8 mouse cellular contexts compared by ENCODE assay signal in genomic region chr6:51172331-51172791, GRCm38 (mm10).
A peak's percentile ranks its signal among the peaks of the same experiment; 100 is the strongest.
DNase-seq lines count a peak whose midpoint lies in the region; ATAC-seq lines count a peak whose summit lies in the region.

No protein-coding gene starts in this region.

- WGBS in heart, embryonic 14.5 days = 6% methylated on average over 12 of the region's 12 CpGs
- 2% methylated on average over 12 of the region's 12 CpGs for WGBS in limb, embryonic 13.5 days
- WGBS in neural tube, embryonic 14.5 days = 2% methylated on average over 12 of the region's 12 CpGs

- peak overlapping the region; percentile 81 to 89 for H3K27ac ChIP-seq in heart, embryonic 14.5 days (replicated peaks in 1 of 2; ENCODE audit: control insufficient read depth in 1 of 2, insufficient read depth in 1 of 2, low read depth in 2 of 2, low read length in 2 of 2)
- peak overlapping the region; percentile 92 for H3K27ac ChIP-seq in limb, embryonic 13.5 days
- H3K27ac ChIP-seq in neural tube, embryonic 14.5 days (ENCODE audit: low read depth, low read length) = peak overlapping the region; percentile 80

- H3K4me2 ChIP-seq in heart, embryonic 14.5 days (ENCODE audit: low read length) = peak overlapping the region; percentile 76
- H3K4me2 ChIP-seq in limb, embryonic 13.5 days (replicated peaks) = peak overlapping the region; percentile 83
- H3K4me2 ChIP-seq in neural tube, embryonic 14.5 days (ENCODE audit: low read depth, low read length) = peak overlapping the region; percentile 61

- H3K4me3 ChIP-seq in heart, embryonic 14.5 days (ENCODE audit: control insufficient read depth in 1 of 2, insufficient read depth in 1 of 2, low read depth in 1 of 2, low read length in 2 of 2) = peak overlapping the region; percentile 32 to 47
- peak overlapping the region; percentile 43 for H3K4me3 ChIP-seq in limb, embryonic 13.5 days
- peak overlapping the region; percentile 8 for H3K4me3 ChIP-seq in neural tube, embryonic 14.5 days (ENCODE audit: low read depth, low read length)

- peaks cover 23 to 42% of the 10 kb centered on the region in 2 experiments for H3K4me1 ChIP-seq in heart, embryonic 14.5 days (ENCODE audit: control insufficient read depth in 2 of 2, insufficient read depth in 2 of 2, low read length in 2 of 2)
- H3K4me1 ChIP-seq in limb, embryonic 13.5 days = peaks cover 50% of the 10 kb centered on the region
- H3K4me1 ChIP-seq in neural tube, embryonic 14.5 days (ENCODE audit: control insufficient read depth, insufficient read depth, low read length) = peaks cover 25% of the 10 kb centered on the region

- H3K9ac ChIP-seq in heart, embryonic 14.5 days (ENCODE audit: low read length) = peak overlapping the region; percentile 73
- peak overlapping the region; percentile 68 for H3K9ac ChIP-seq in limb, embryonic 13.5 days
- peak overlapping the region; percentile 50 for H3K9ac ChIP-seq in neural tube, embryonic 14.5 days (replicated peaks; ENCODE audit: low read depth, low read length)

- peak; percentile 6 for DNase-seq in thymus, postnatal 25 days
- no peak for DNase-seq in thymus, adult 18-20 months
- DNase-seq in spleen, adult 18-20 months = no peak
- no peak for DNase-seq in urinary bladder, adult 2 months (ENCODE audit: low spot score)
- DNase-seq in urinary bladder, postnatal 25 days (ENCODE audit: low spot score) = no peak

- ATAC-seq in heart, embryonic 14.5 days (ENCODE audit: insufficient number of reproducible peaks, insufficient read depth, low FRiP score, low read depth) = no peak
- peak; percentile 42; the same call in 1 of the 2 replicates for ATAC-seq in limb, embryonic 13.5 days (ENCODE audit: low FRiP score, low read depth)
- peak; percentile 47 for ATAC-seq in neural tube, embryonic 14.5 days (ENCODE audit: low read depth)

- no peaks in the 10 kb centered on the region for H3K9me3 ChIP-seq in heart, embryonic 14.5 days (ENCODE audit: control insufficient read depth, low read length)
- no peaks in the 10 kb centered on the region for H3K9me3 ChIP-seq in limb, embryonic 13.5 days
- H3K9me3 ChIP-seq in neural tube, embryonic 14.5 days (ENCODE audit: control insufficient read depth, low read length) = no peaks in the 10 kb centered on the region

- peaks cover 30% of the 10 kb centered on the region for H3K27me3 ChIP-seq in heart, embryonic 14.5 days (ENCODE audit: control insufficient read depth, insufficient read depth, low read length)
- H3K27me3 ChIP-seq in limb, embryonic 13.5 days = peaks cover 4% of the 10 kb centered on the region; the same call in 1 of the 2 replicates
- peaks cover 5% of the 10 kb centered on the region for H3K27me3 ChIP-seq in neural tube, embryonic 14.5 days (ENCODE audit: control insufficient read depth, insufficient read depth, low read length)

- no peaks in the 10 kb centered on the region for H3K36me3 ChIP-seq in heart, embryonic 14.5 days (ENCODE audit: control insufficient read depth, insufficient read depth, low read length)
- H3K36me3 ChIP-seq in limb, embryonic 13.5 days = no peaks in the 10 kb centered on the region
- no peaks in the 10 kb centered on the region for H3K36me3 ChIP-seq in neural tube, embryonic 14.5 days (ENCODE audit: control insufficient read depth, insufficient read depth, low read length)
